Mouse (Mus musculus) heart, postnatal 0 days (tissue): ENCODE results near the gene Hlcs. TPM values are rescaled to one million over a fixed set of nuclear protein-coding genes. Genes with fewer than 3 reads are reported as not detected.

ENCODE experiments used
- ATAC-seq: fragments of 200-750 bp; cut with Nextera tagmentation; 2 replicates; pipeline ENCODE4 v1.8.0; 2017; ENCODE audit warnings: low read depth, moderate number of reproducible peaks, moderate library complexity; ENCODE audit not compliant: insufficient read depth
- DNase-seq: peaks from one replicate; pipeline ENCODE4 v3.0.0-alpha.2; 2016; ENCODE audit warnings: low spot score
- H3K27ac ChIP-seq: fragments of 300-500 bp; sonication (generic); 2 replicates; pipeline ENCODE4 v1.5.1; 2014; ENCODE audit warnings: low read depth, mild to moderate bottlenecking
- H3K27me3 ChIP-seq: fragments of 300-500 bp; sonication (generic); 2 replicates; pipeline ENCODE4 v1.6.1; 2014; ENCODE audit warnings: low read length, mixed read lengths; ENCODE audit not compliant: control insufficient read depth, insufficient read depth
- H3K36me3 ChIP-seq: fragments of 300-500 bp; sonication (generic); replicated peaks from 2 replicates; pipeline ENCODE4 v1.6.1; 2014; ENCODE audit warnings: low read length, mixed read lengths; ENCODE audit not compliant: control insufficient read depth, insufficient read depth
- H3K4me1 ChIP-seq: fragments of 300-500 bp; sonication (generic); 2 replicates; pipeline ENCODE4 v1.6.1; 2014; ENCODE audit warnings: antibody characterized with exemption; ENCODE audit not compliant: control insufficient read depth, insufficient read depth
- H3K4me2 ChIP-seq: fragments of 300-500 bp; sonication (generic); 2 replicates; pipeline ENCODE4 v1.6.1; 2014; ENCODE audit warnings: low read depth, mild to moderate bottlenecking, low read length, moderate library complexity
- H3K4me3 ChIP-seq: fragments of 300-500 bp; sonication (generic); 2 replicates; pipeline ENCODE4 v1.5.1; 2014; ENCODE audit warnings: low read depth, low read length
- H3K9ac ChIP-seq: fragments of 300-500 bp; sonication (generic); replicated peaks from 2 replicates; pipeline ENCODE4 v1.6.1; 2014; ENCODE audit warnings: low read depth, low read length, mixed read lengths
- H3K9me3 ChIP-seq: fragments of 300-500 bp; sonication (generic); replicated peaks from 2 replicates; pipeline ENCODE4 v1.6.1; 2016; ENCODE audit warnings: low read length; ENCODE audit not compliant: control insufficient read depth
- CTCF ChIP-seq: IDR thresholded peaks from 2 replicates; pipeline ENCODE4 v1.5.1; 2016; ENCODE audit warnings: antibody characterized with exemption, control low read depth, low read depth
- EP300 ChIP-seq: IDR thresholded peaks from 2 replicates; pipeline ENCODE4 v1.6.1; 2016; ENCODE audit warnings: antibody characterized with exemption, low read depth
- WGBS: fragments of 180-500 bp; shearing (Covaris S2); extraction: QIAGEN DNeasy Blood & Tissue Kit; methylation state at CpG from one replicate; pipeline ENCODE4 v1.1.7; 2014; 5-methylcytosine and 5-hydroxymethylcytosine counted together
- polyA plus RNA-seq: library from polyadenylated mRNA; unstranded; fragments of >200 nt; fragmentation: Nextera tagmentation; extraction: Ambion mirVana; gene quantifications from 2 replicates; pipeline ENCODE4 v1.2.1, GENCODE M21; 2015
- total RNA-seq: library from RNA; depleted of rRNA; stranded (reverse); fragments of >200 nt; gene quantifications from 2 replicates; pipeline ENCODE4 v1.2.3, GENCODE M21; 2014; ENCODE audit warnings: low replicate concordance

The Hlcs gene
- total and polyA plus RNA-seq, 2 experiments from 2014 or later = 4.6 to 5.6 TPM

DNA sequence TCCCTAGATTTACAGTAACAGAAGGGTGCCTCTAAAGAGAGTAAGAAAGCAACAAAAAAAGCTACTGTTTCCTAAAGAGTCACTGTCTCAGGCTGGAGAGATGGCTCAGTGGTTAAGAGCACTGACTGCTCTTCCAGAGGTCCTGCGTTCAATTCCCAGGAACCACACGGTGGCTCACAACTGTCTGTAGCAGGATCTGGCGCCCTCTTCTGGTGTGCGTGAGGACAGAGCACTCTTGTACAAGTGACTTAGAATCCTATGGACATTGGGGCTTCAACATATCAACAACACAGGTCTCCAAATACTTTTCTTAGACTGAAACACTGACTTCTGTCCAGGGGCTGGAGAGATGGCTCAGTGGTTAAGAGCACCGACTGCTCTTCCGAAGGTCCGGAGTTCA is 83.5 kb downstream of the Hlcs start:
- Histone ChIP-seq H3K27ac (no peak overlapping the region), H3K4me1 (no peaks in the 10 kb centered on the region; the same call in 1 of the 2 replicates), H3K9ac (no peak overlapping the region), H3K36me3 (0 out of 2 replicates have a peak, but pooled peaks cover 3% of the 10 kb centered on the region), H3K27me3 (no peaks in the 10 kb centered on the region), H3K4me2 (no peak overlapping the region), H3K4me3 (no peak overlapping the region), H3K9me3 (no peaks in the 10 kb centered on the region)
- no peak for ATAC-seq
- 93% methylated on average over 7 of the region's 7 CpGs for WGBS
- no peak for DNase-seq
- TF ChIP-seq CTCF (no peak), EP300 (no peak)

DNA sequence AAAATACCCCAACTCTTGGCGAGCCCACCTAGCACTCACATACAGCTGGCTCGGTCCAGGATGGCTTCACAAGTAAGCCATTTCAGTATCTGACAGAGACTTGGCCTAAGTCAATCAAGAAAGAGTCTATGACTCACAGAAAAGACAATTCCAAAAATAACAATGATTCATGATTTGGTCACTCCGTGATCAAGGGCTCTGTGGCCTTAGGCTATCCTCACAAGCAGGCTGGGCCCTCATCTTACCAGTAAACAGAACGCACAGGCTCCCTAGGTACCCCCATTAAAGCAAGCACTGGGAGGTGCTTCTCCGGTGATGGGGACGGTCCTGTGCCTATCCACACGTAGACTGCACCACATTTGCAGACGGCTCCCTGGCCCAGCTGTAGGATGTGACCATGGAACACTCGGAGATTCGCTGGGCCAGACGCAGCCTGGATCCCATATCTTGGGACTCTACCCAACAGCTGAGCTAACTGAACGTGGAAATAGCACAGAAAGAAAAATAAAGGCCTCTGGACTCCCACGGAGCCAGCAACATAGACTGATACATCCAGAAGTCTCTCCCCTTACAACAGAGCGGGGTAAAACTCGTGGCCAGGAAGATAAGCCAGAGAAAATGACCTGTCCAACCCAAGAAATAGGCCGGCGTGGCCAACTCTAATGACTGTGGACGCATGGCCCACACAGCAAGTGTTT is 84.4 kb downstream of the Hlcs start:
- peak; percentile 40 for ATAC-seq
- peak; percentile 45 for DNase-seq
- no peak overlapping the region for H3K9ac ChIP-seq
- H3K4me3 ChIP-seq = no peak overlapping the region
- H3K36me3 ChIP-seq = 0 out of 2 replicates have a peak, but pooled peaks cover 3% of the 10 kb centered on the region
- no peaks in the 10 kb centered on the region; the same call in 1 of the 2 replicates for H3K4me1 ChIP-seq
- H3K9me3 ChIP-seq = no peaks in the 10 kb centered on the region
- H3K27ac ChIP-seq = peak overlapping the region; percentile 3
- no peak overlapping the region for H3K4me2 ChIP-seq
- no peak for TF ChIP-seq EP300
- TF ChIP-seq CTCF = no peak
- 72% methylated on average over 18 of the region's 18 CpGs for WGBS
- no peaks in the 10 kb centered on the region for H3K27me3 ChIP-seq

GRCm38 (mm10) chr16:94227328-94228018 is 85.9 kb downstream of the Hlcs start:
- Histone ChIP-seq H3K27ac (no peak overlapping the region), H3K4me3 (no peak overlapping the region), H3K4me2 (no peak overlapping the region), H3K4me1 (no peaks in the 10 kb centered on the region; the same call in 1 of the 2 replicates), H3K27me3 (no peaks in the 10 kb centered on the region), H3K9me3 (no peaks in the 10 kb centered on the region), H3K36me3 (0 out of 2 replicates have a peak, but pooled peaks cover 3% of the 10 kb centered on the region), H3K9ac (no peak overlapping the region)
- 63% methylated on average over 18 of the region's 18 CpGs for WGBS
- no peak for TF ChIP-seq EP300
- TF ChIP-seq CTCF = no peak
- ATAC-seq (no peak), DNase-seq (no peak)

- Histone ChIP-seq H3K27ac (no peak overlapping the region), H3K4me2 (no peak overlapping the region), H3K4me1 (no peaks in the 10 kb centered on the region; the same call in 1 of the 2 replicates), H3K9ac (no peak overlapping the region), H3K4me3 (no peak overlapping the region), H3K9me3 (no peaks in the 10 kb centered on the region), H3K36me3 (no peaks in the 10 kb centered on the region), H3K27me3 (no peaks in the 10 kb centered on the region)
- TF ChIP-seq CTCF (no peak), EP300 (no peak)
- 74% methylated on average over 8 of the region's 8 CpGs for WGBS
- ATAC-seq (no peak), DNase-seq (no peak)
Measured at GRCm38 (mm10) chr16:94223363-94223720, 90.0 kb downstream of the Hlcs start.

DNA sequence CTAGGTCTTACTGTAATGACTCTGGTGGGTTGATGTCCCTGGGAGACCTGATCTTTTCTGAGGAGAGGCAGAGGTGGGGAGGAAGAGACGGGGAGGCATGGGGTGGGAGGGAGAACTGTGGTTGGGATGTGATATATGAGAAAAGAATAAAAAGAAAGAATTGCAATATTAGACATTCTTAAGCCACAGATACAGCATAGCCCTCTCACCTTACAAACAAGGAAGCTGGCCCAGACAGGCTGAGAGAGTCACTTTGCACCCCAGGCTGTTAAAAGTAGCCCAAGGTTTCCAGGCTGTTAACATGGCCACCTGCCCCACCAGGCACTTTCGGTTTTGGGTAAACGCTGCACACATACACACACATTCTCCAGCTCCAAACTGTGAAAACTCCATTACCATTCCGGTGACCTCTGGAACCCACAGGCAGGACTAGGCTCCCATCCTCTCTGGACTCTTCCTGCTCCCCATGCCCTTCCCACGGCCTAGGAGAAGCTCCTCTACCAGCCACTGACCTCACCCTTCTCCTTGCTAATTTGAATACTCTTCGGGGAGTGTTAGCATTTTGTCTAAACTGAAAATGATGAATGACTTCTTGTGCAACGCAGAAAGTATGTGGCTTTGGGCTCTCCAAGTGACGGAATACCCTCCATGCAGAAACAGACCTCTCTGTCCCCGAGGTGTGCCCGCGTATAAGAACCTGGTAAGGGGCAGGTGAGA is 90.6 kb downstream of the Hlcs start:
- no peak overlapping the region for H3K27ac ChIP-seq

More for the DNA sequence above, 90.6 kb downstream of the Hlcs start:
- Histone ChIP-seq H3K4me3 (no peak overlapping the region), H3K36me3 (no peaks in the 10 kb centered on the region), H3K9ac (no peak overlapping the region), H3K9me3 (no peaks in the 10 kb centered on the region), H3K27me3 (no peaks in the 10 kb centered on the region), H3K4me1 (no peaks in the 10 kb centered on the region; the same call in 1 of the 2 replicates), H3K4me2 (no peak overlapping the region)
- TF ChIP-seq EP300 = no peak
- no peak for TF ChIP-seq CTCF
- ATAC-seq (no peak), DNase-seq (no peak)
- 73% methylated on average over 11 of the region's 11 CpGs for WGBS
